ENCODE assay signal across 9 mouse cellular contexts in genomic region chr2:165033306-165033705, GRCm38 (mm10). TPM values are rescaled to one million over a fixed set of nuclear protein-coding genes. Genes with fewer than 3 reads are reported as not detected.
DNase-seq lines count a peak whose midpoint lies in the region; ATAC-seq and TF ChIP-seq lines count a peak whose summit lies in the region.
"Had no signal": no experiment of that assay in that cellular context is flagged by ENCODE, and none has a peak within 500 bp of the region (broad histone marks: within the 10 kb centered on the region; RNA-seq: fewer than 3 reads in every experiment).

No protein-coding gene starts in this region.

- 42% methylated on average over 6 of the region's 6 CpGs for WGBS in kidney, embryonic 14.5 days
- WGBS in hindbrain, embryonic 16.5 days = 30% methylated on average over 6 of the region's 6 CpGs

- no peaks in the 10 kb centered on the region for H3K27me3 ChIP-seq in kidney, embryonic 14.5 days (ENCODE audit: control insufficient read depth, insufficient read depth, low read length)
- no peaks in the 10 kb centered on the region for H3K27me3 ChIP-seq in hindbrain, embryonic 16.5 days (replicated peaks; ENCODE audit: control insufficient read depth, insufficient read depth, low read length)
- no peaks in the 10 kb centered on the region for H3K27me3 ChIP-seq in myocyte (ENCODE audit: control insufficient read depth, insufficient read depth, insufficient read length)

- DNase-seq in kidney, postnatal 25 days = no peak
- peak; percentile 16 for DNase-seq in adipocyte (ENCODE audit: low spot score)
- DNase-seq in cerebellum, postnatal 10 days = no peak

- peak overlapping the region; percentile 99 for H3K4me3 ChIP-seq in kidney, embryonic 14.5 days (ENCODE audit: low read length)
- peak overlapping the region; percentile 93 for H3K4me3 ChIP-seq in hindbrain, embryonic 16.5 days (ENCODE audit: low read length)
- peak overlapping the region; percentile 65 for H3K4me3 ChIP-seq in myocyte

- H3K9ac ChIP-seq in kidney, embryonic 14.5 days (ENCODE audit: low read depth, low read length) = peak overlapping the region; percentile 88; the same call in 1 of the 2 replicates
- H3K9ac ChIP-seq in hindbrain, embryonic 16.5 days (ENCODE audit: low read depth, low read length) = peak overlapping the region; percentile 98

- H3K9me3 ChIP-seq in kidney, embryonic 14.5 days (ENCODE audit: control insufficient read depth, low read length) = no peaks in the 10 kb centered on the region
- H3K9me3 ChIP-seq in hindbrain, embryonic 16.5 days (ENCODE audit: control insufficient read depth, low read length) = no peaks in the 10 kb centered on the region

- H3K4me1 ChIP-seq in kidney, embryonic 14.5 days (ENCODE audit: control insufficient read depth, insufficient read depth, low read length) = peaks cover 17% of the 10 kb centered on the region
- H3K4me1 ChIP-seq in hindbrain, embryonic 16.5 days (ENCODE audit: control insufficient read depth, insufficient read depth, low read depth, low read length) = peaks cover 30% of the 10 kb centered on the region

- H3K4me2 ChIP-seq in kidney, embryonic 14.5 days (replicated peaks; ENCODE audit: low read depth, low read length) = peak overlapping the region; percentile 79
- H3K4me2 ChIP-seq in hindbrain, embryonic 16.5 days (ENCODE audit: low read length) = peak overlapping the region; percentile 92
- H3K4me2 ChIP-seq in myocyte (ENCODE audit: low read depth) = peak overlapping the region; percentile 83

- ATAC-seq in kidney, embryonic 14.5 days (ENCODE audit: low FRiP score, low TSS enrichment) = no peak
- ATAC-seq in hindbrain, embryonic 16.5 days = no peak
- no peak for ATAC-seq in granulocyte monocyte progenitor cell, adult 5-6 weeks (replicated peaks; ENCODE audit: poor library complexity, severe bottlenecking)
- no peak for ATAC-seq in inflammation-experienced regulatory T-cells, adult 6 months

- H3ac ChIP-seq in myocyte (ENCODE audit: control insufficient read depth, insufficient read length) = no peak overlapping the region

- H3K27ac ChIP-seq in kidney, embryonic 14.5 days (ENCODE audit: low read depth, low read length) = no peak overlapping the region
- H3K27ac ChIP-seq in hindbrain, embryonic 16.5 days (ENCODE audit: low read depth, low read length) = no peak overlapping the region

- no peak for TF ChIP-seq POLR2A in myocyte (IDR thresholded peaks at IDR 0.05; ENCODE audit: insufficient read length, low read depth)

- H3K36me3 ChIP-seq in kidney, embryonic 14.5 days (ENCODE audit: control insufficient read depth, insufficient read depth, low read length) = no peaks in the 10 kb centered on the region
- no peaks in the 10 kb centered on the region for H3K36me3 ChIP-seq in hindbrain, embryonic 16.5 days (ENCODE audit: control insufficient read depth, insufficient read depth, low read length)
- no peaks in the 10 kb centered on the region for H3K36me3 ChIP-seq in myocyte (ENCODE audit: control insufficient read depth, insufficient read depth)

- H3K79me2 ChIP-seq in myocyte (ENCODE audit: control insufficient read depth, insufficient read depth) = peaks cover 59% of the 10 kb centered on the region

TF ChIP-seq in myocyte, 11 proteins besides CTCF, POLR2A, EP300 and RAD21:
- TF ChIP-seq TCF12 (IDR thresholded peaks at IDR 0.05; ENCODE audit: insufficient read depth, poor library complexity, severe bottlenecking) = no peak
- TF ChIP-seq CEBPB (IDR thresholded peaks at IDR 0.05; ENCODE audit: insufficient read depth, poor library complexity, severe bottlenecking) = no peak
- TF ChIP-seq USF1 (IDR thresholded peaks at IDR 0.05; ENCODE audit: low read depth) = no peak
- TF ChIP-seq MYOG (IDR thresholded peaks at IDR 0.05; ENCODE audit: control insufficient read depth in 1 of 3, insufficient read depth in 1 of 3, insufficient read length in 2 of 3, low read depth in 2 of 3) = no peak
- TF ChIP-seq MYOD1 (IDR thresholded peaks at IDR 0.05; ENCODE audit: control insufficient read depth in 1 of 3, insufficient read length in 2 of 3, low read depth in 2 of 3) = no peak
- TF ChIP-seq TCF3 (IDR thresholded peaks at IDR 0.05; ENCODE audit: insufficient read length, low read depth) = no peak
- no peak for TF ChIP-seq REST (IDR thresholded peaks at IDR 0.05; ENCODE audit: insufficient read depth, insufficient read length)
- no peak for TF ChIP-seq SRF (IDR thresholded peaks at IDR 0.05; ENCODE audit: control insufficient read depth, insufficient read length, low read depth)
- TF ChIP-seq POLR2AphosphoS2 (IDR thresholded peaks at IDR 0.05; ENCODE audit: insufficient read length, low read depth) = no peak
- TF ChIP-seq MAX (IDR thresholded peaks at IDR 0.05; ENCODE audit: low read depth) = no peak
- TF ChIP-seq E2F4 (IDR thresholded peaks at IDR 0.05; ENCODE audit: insufficient read depth) = no peak
TF ChIP-seq in myocyte: peak in this region for 0.

RNA-seq across cellular contexts. Expression of gene Ncoa5, which starts 1.4 kb away (rescaled TPM):
- 34.6 and 71.1 TPM in 2 replicates for polyA plus RNA-seq in kidney, embryonic 14.5 days (2014; fragmentation: Nextera tagmentation; extraction: Ambion mirVana)
- polyA plus RNA-seq in hindbrain, embryonic 16.5 days (2015; fragmentation: Nextera tagmentation; extraction: Ambion mirVana) = 83.8 and 90.0 TPM in 2 replicates
- polyA plus RNA-seq in myocyte (2012; fragmentation: generic; extraction: Trizol) = 24.0 TPM
- total RNA-seq in granulocyte monocyte progenitor cell, adult 5-6 weeks (2014; fragmentation: Nextera tagmentation) = 31.9 and 38.5 TPM in 2 replicates
- 35.0 and 38.3 TPM in 2 replicates for total RNA-seq in granulocyte monocyte progenitor cell, adult 5-6 weeks (2017)
- 10 to 100 TPM; 15.3 to 40.6 (median 24.8) TPM for polyA plus RNA-seq in inflammation-experienced regulatory T-cells, adult 6 months (2017; shearing (Covaris generic))

RNA-seq across cellular contexts. Expression of gene Cd40, which starts 22.1 kb away (rescaled TPM):
- polyA plus RNA-seq in kidney, embryonic 14.5 days (2014; fragmentation: Nextera tagmentation; extraction: Ambion mirVana) = 6.4 and 7.3 TPM in 2 replicates
- polyA plus RNA-seq in hindbrain, embryonic 16.5 days (2015; fragmentation: Nextera tagmentation; extraction: Ambion mirVana) = 6.1 and 7.9 TPM in 2 replicates
- polyA plus RNA-seq in myocyte (2012; fragmentation: generic; extraction: Trizol) = 1.1 TPM
- not detected in 2 replicates for total RNA-seq in granulocyte monocyte progenitor cell, adult 5-6 weeks (2014; fragmentation: Nextera tagmentation)
- not detected in 2 replicates for total RNA-seq in granulocyte monocyte progenitor cell, adult 5-6 weeks (2017)
- 1 to 10 TPM; 1.9 to 2.7 (median 2.2) TPM for polyA plus RNA-seq in inflammation-experienced regulatory T-cells, adult 6 months (2017; shearing (Covaris generic))

RNA-seq across cellular contexts. Expression of gene 1700025C18Rik, which starts 57.2 kb away (rescaled TPM):
- polyA plus RNA-seq in kidney, embryonic 14.5 days (2014; fragmentation: Nextera tagmentation; extraction: Ambion mirVana) = not detected in 2 replicates
- not detected in 2 replicates for polyA plus RNA-seq in hindbrain, embryonic 16.5 days (2015; fragmentation: Nextera tagmentation; extraction: Ambion mirVana)
- polyA plus RNA-seq in myocyte (2012; fragmentation: generic; extraction: Trizol) = not detected
- not detected in 2 replicates for total RNA-seq in granulocyte monocyte progenitor cell, adult 5-6 weeks (2014; fragmentation: Nextera tagmentation)
- total RNA-seq in granulocyte monocyte progenitor cell, adult 5-6 weeks (2017) = not detected in 2 replicates
- not detected for polyA plus RNA-seq in inflammation-experienced regulatory T-cells, adult 6 months (2017; shearing (Covaris generic))
- total RNA-seq: layer of hippocampus, postnatal 10 days had no signal
